Comparison of ENCODE assay signal across 8 mouse cellular contexts in genomic region chr1:189867034-189867433, GRCm38 (mm10). TPM values are rescaled to one million over a fixed set of nuclear protein-coding genes. Genes with fewer than 3 reads are reported as not detected.
DNase-seq lines count a peak whose midpoint lies in the region; ATAC-seq and TF ChIP-seq lines count a peak whose summit lies in the region.

No protein-coding gene starts in this region.

- DNase-seq in liver, postnatal 0 days, result no peak
- peak; percentile 63 for DNase-seq in thymus, postnatal 25 days
- DNase-seq in urinary bladder, postnatal 14 days (ENCODE audit: low spot score), result no peak
- no peak for DNase-seq in retina, postnatal 1 day
- DNase-seq in left cerebral cortex, adult 8-10 months (ENCODE audit: low spot score in 2 of 2), result no peak

- peaks cover 32% of the 10 kb centered on the region for H3K4me1 ChIP-seq in neural tube, embryonic 13.5 days (replicated peaks)
- peaks cover 18% of the 10 kb centered on the region for H3K4me1 ChIP-seq in neural tube, embryonic 15.5 days
- H3K4me1 ChIP-seq in heart, embryonic 14.5 days (ENCODE audit: control insufficient read depth in 2 of 2, insufficient read depth in 2 of 2, low read length in 2 of 2), result peaks cover 21 to 26% of the 10 kb centered on the region in 2 experiments
- peaks cover 21% of the 10 kb centered on the region for H3K4me1 ChIP-seq in liver, postnatal 0 days (ENCODE audit: insufficient read depth)

- H3K4me3 ChIP-seq in neural tube, embryonic 13.5 days, result no peak overlapping the region
- no peak overlapping the region for H3K4me3 ChIP-seq in neural tube, embryonic 15.5 days (replicated peaks)
- H3K4me3 ChIP-seq in heart, embryonic 14.5 days (ENCODE audit: control insufficient read depth in 1 of 2, insufficient read depth in 1 of 2, low read depth in 1 of 2, low read length in 2 of 2), result no peak overlapping the region
- no peak overlapping the region for H3K4me3 ChIP-seq in liver, postnatal 0 days (ENCODE audit: low read depth, low read length)

- ATAC-seq in neural tube, embryonic 13.5 days (ENCODE audit: low read depth), result no peak
- ATAC-seq in neural tube, embryonic 15.5 days (ENCODE audit: low FRiP score), result no peak
- ATAC-seq in heart, embryonic 14.5 days (ENCODE audit: insufficient number of reproducible peaks, insufficient read depth, low FRiP score, low read depth), result peak; percentile 54
- ATAC-seq in liver, postnatal 0 days, result peak; percentile 55

- H3K4me2 ChIP-seq in neural tube, embryonic 13.5 days, result no peak overlapping the region
- H3K4me2 ChIP-seq in neural tube, embryonic 15.5 days, result no peak overlapping the region
- H3K4me2 ChIP-seq in heart, embryonic 14.5 days (ENCODE audit: low read length), result peak overlapping the region; percentile 47
- peak overlapping the region; percentile 67 for H3K4me2 ChIP-seq in liver, postnatal 0 days (ENCODE audit: low read depth, low read length)

- no peaks in the 10 kb centered on the region for H3K27me3 ChIP-seq in neural tube, embryonic 13.5 days
- no peaks in the 10 kb centered on the region for H3K27me3 ChIP-seq in neural tube, embryonic 15.5 days (replicated peaks)
- H3K27me3 ChIP-seq in heart, embryonic 14.5 days (ENCODE audit: control insufficient read depth, insufficient read depth, low read length), result no peaks in the 10 kb centered on the region
- H3K27me3 ChIP-seq in liver, postnatal 0 days (ENCODE audit: insufficient read depth, low read length), result no peaks in the 10 kb centered on the region

- 68% methylated on average over 5 of the region's 5 CpGs for WGBS in neural tube, embryonic 13.5 days
- 73% methylated on average over 5 of the region's 5 CpGs for WGBS in neural tube, embryonic 15.5 days
- 11% methylated on average over 5 of the region's 5 CpGs for WGBS in heart, embryonic 14.5 days
- 16% methylated on average over 5 of the region's 5 CpGs for WGBS in liver, postnatal 0 days (ENCODE audit: insufficient replicate concordance)

- no peak for TF ChIP-seq CTCF in liver, postnatal 0 days (IDR thresholded peaks at IDR 0.05; ENCODE audit: low read depth)

- H3K9me3 ChIP-seq in neural tube, embryonic 13.5 days, result no peaks in the 10 kb centered on the region
- H3K9me3 ChIP-seq in neural tube, embryonic 15.5 days (replicated peaks), result no peaks in the 10 kb centered on the region
- H3K9me3 ChIP-seq in heart, embryonic 14.5 days (ENCODE audit: control insufficient read depth, low read length), result no peaks in the 10 kb centered on the region
- H3K9me3 ChIP-seq in liver, postnatal 0 days (ENCODE audit: low read length), result no peaks in the 10 kb centered on the region

- peak overlapping the region; percentile 35; the same call in 1 of the 2 replicates for H3K27ac ChIP-seq in neural tube, embryonic 13.5 days (replicated peaks)
- H3K27ac ChIP-seq in neural tube, embryonic 15.5 days (replicated peaks), result no peak overlapping the region
- peak overlapping the region; percentile 92 to 96 for H3K27ac ChIP-seq in heart, embryonic 14.5 days (replicated peaks in 1 of 2; ENCODE audit: control insufficient read depth in 1 of 2, insufficient read depth in 1 of 2, low read depth in 2 of 2, low read length in 2 of 2)
- peak overlapping the region; percentile 76 for H3K27ac ChIP-seq in liver, postnatal 0 days (ENCODE audit: low read depth)

- H3K36me3 ChIP-seq in neural tube, embryonic 13.5 days, result no peaks in the 10 kb centered on the region
- no peaks in the 10 kb centered on the region for H3K36me3 ChIP-seq in neural tube, embryonic 15.5 days
- peaks cover 53% of the 10 kb centered on the region for H3K36me3 ChIP-seq in heart, embryonic 14.5 days (ENCODE audit: control insufficient read depth, insufficient read depth, low read length)
- no peaks in the 10 kb centered on the region for H3K36me3 ChIP-seq in liver, postnatal 0 days (replicated peaks; ENCODE audit: insufficient read depth, low read length)

- H3K9ac ChIP-seq in neural tube, embryonic 13.5 days, result no peak overlapping the region
- H3K9ac ChIP-seq in neural tube, embryonic 15.5 days (replicated peaks), result no peak overlapping the region
- peak overlapping the region; percentile 42; the same call in 1 of the 2 replicates for H3K9ac ChIP-seq in heart, embryonic 14.5 days (ENCODE audit: low read length)
- no peak overlapping the region; the same call in 1 of the 2 replicates for H3K9ac ChIP-seq in liver, postnatal 0 days (replicated peaks)

- TF ChIP-seq EP300 in liver, postnatal 0 days (IDR thresholded peaks at IDR 0.05; ENCODE audit: low read depth), result no peak

RNA-seq across cellular contexts. Expression of gene Smyd2, which starts 55.1 kb away (rescaled TPM):
- polyA plus RNA-seq in neural tube, embryonic 13.5 days (2015; fragmentation: Nextera tagmentation; extraction: Ambion mirVana), result 58.6 and 73.1 TPM in 2 replicates
- 92.6 and 94.7 TPM in 2 replicates for polyA plus RNA-seq in neural tube, embryonic 15.5 days (2015; fragmentation: Nextera tagmentation; extraction: Ambion mirVana)
- polyA plus RNA-seq in heart, embryonic 14.5 days (2014; fragmentation: Nextera tagmentation; extraction: Ambion mirVana), result 227 and 246 TPM in 2 replicates
- polyA plus RNA-seq in liver, postnatal 0 days (2015; fragmentation: Nextera tagmentation; extraction: Ambion mirVana), result 21.4 and 23.3 TPM in 2 replicates
- 100 to 1,000 TPM in 1 of 4 experiments, 10 to 100 TPM in 3; 87.4 to 105 (median 91.9) TPM for total RNA-seq in left cerebral cortex, adult 8-10 months (2022)

Comparison
In these comparisons a context has a peak if more than half of its experiments do, and no peak if none do; other contexts are left out.
1. ATAC-seq: peak in heart, embryonic 14.5 days (single experiment) and liver, postnatal 0 days (single experiment); none in neural tube, embryonic 13.5 days (single experiment) and neural tube, embryonic 15.5 days (single experiment).
2. H3K4me2 ChIP-seq: peak in heart, embryonic 14.5 days (single experiment) and liver, postnatal 0 days (single experiment); none in neural tube, embryonic 13.5 days (single experiment) and neural tube, embryonic 15.5 days (single experiment).